Mouse (Mus musculus) liver, embryonic 12.5 days (tissue): ENCODE measurements at regions not wholly inside any gene's neighbourhood (a gene's known extent, or its start where the extent isn't known, plus 50 kb on each side); places are given as distances from the start of the nearest gene placed in this dataset.

Experiments used
- ATAC-seq: fragments of 200-750 bp; cut with Nextera tagmentation; 2 replicates; pipeline ENCODE4 v1.8.0; 2017; ENCODE audit warnings: moderate number of reproducible peaks, mild to moderate bottlenecking, moderate library complexity
- H3K27ac ChIP-seq: fragments of 300-500 bp; sonication (generic); 2 replicates; pipeline ENCODE4 v1.5.1; 2016; ENCODE audit warnings: mild to moderate bottlenecking
- H3K27me3 ChIP-seq: fragments of 300-500 bp; sonication (generic); replicated peaks from 2 replicates; pipeline ENCODE4 v1.6.1; 2016; ENCODE audit warnings: mild to moderate bottlenecking, moderate library complexity
- H3K36me3 ChIP-seq: fragments of 300-500 bp; sonication (generic); 2 replicates; pipeline ENCODE4 v1.6.1; 2016; ENCODE audit warnings: mild to moderate bottlenecking, moderate library complexity
- H3K4me1 ChIP-seq: fragments of 300-500 bp; sonication (generic); 2 replicates; pipeline ENCODE4 v1.6.1; 2016
- H3K4me2 ChIP-seq: fragments of 300-500 bp; sonication (generic); 2 replicates; pipeline ENCODE4 v1.6.1; 2016; ENCODE audit warnings: mild to moderate bottlenecking, moderate library complexity
- H3K4me3 ChIP-seq: fragments of 300-500 bp; sonication (generic); 2 replicates; pipeline ENCODE4 v1.5.1; 2016; ENCODE audit warnings: mild to moderate bottlenecking, moderate library complexity
- H3K9ac ChIP-seq: fragments of 300-500 bp; sonication (generic); 2 replicates; pipeline ENCODE4 v1.6.1; 2016; ENCODE audit warnings: mild to moderate bottlenecking, moderate library complexity
- H3K9me3 ChIP-seq: fragments of 300-500 bp; sonication (generic); replicated peaks from 2 replicates; pipeline ENCODE4 v1.6.1; 2016; ENCODE audit warnings: mild to moderate bottlenecking, moderate library complexity
- WGBS: fragments of 180-500 bp; shearing (Covaris S2); methylation state at CpG from one replicate; pipeline ENCODE4 v1.1.7; 2016; ENCODE audit not compliant: insufficient replicate concordance; 5-methylcytosine and 5-hydroxymethylcytosine counted together

GRCm38 (mm10) chr6:53233777-53234176 lies 53.3 kb upstream of the Creb5 start:
- H3K4me1 ChIP-seq: no peaks in the 10 kb centered on the region
- H3K9me3 ChIP-seq: no peaks in the 10 kb centered on the region
- WGBS: 56% methylated on average over 4 of the region's 4 CpGs
- H3K4me3 ChIP-seq: no peak overlapping the region
- H3K9ac ChIP-seq: no peak overlapping the region
- no peak overlapping the region for H3K27ac ChIP-seq
- ATAC-seq: no peak
- H3K36me3 ChIP-seq: no peaks in the 10 kb centered on the region
- H3K4me2 ChIP-seq: no peak overlapping the region
- 0 out of 2 replicates have a peak, but pooled peaks cover under 1% of the 10 kb centered on the region for H3K27me3 ChIP-seq

- Histone ChIP-seq H3K36me3 (no peaks in the 10 kb centered on the region), H3K9me3 (no peaks in the 10 kb centered on the region), H3K4me3 (no peak overlapping the region), H3K4me2 (no peak overlapping the region), H3K27ac (no peak overlapping the region), H3K27me3 (0 out of 2 replicates have a peak, but pooled peaks cover 3% of the 10 kb centered on the region), H3K4me1 (no peaks in the 10 kb centered on the region), H3K9ac (no peak overlapping the region)
- ATAC-seq: no peak
- 69% methylated on average over 5 of the region's 5 CpGs for WGBS
These were observed 54.5 kb upstream of the Creb5 start for GRCm38 (mm10) chr6:53232616-53233015.

- WGBS: 64% methylated on average over 6 of the region's 6 CpGs
- Histone ChIP-seq H3K27me3 (0 out of 2 replicates have a peak, but pooled peaks cover 3% of the 10 kb centered on the region), H3K9me3 (no peaks in the 10 kb centered on the region), H3K27ac (no peak overlapping the region), H3K4me1 (no peaks in the 10 kb centered on the region), H3K9ac (no peak overlapping the region), H3K4me2 (no peak overlapping the region), H3K36me3 (no peaks in the 10 kb centered on the region), H3K4me3 (no peak overlapping the region)
- no peak for ATAC-seq
These were observed 57.7 kb upstream of the Creb5 start for GRCm38 (mm10) chr6:53229350-53229749.

- no peak overlapping the region for H3K4me3 ChIP-seq
- no peaks in the 10 kb centered on the region for H3K4me1 ChIP-seq
- H3K36me3 ChIP-seq: no peaks in the 10 kb centered on the region
- no peak for ATAC-seq
- no peak overlapping the region for H3K9ac ChIP-seq
- 61% methylated on average over 8 of the region's 8 CpGs for WGBS
- no peak overlapping the region for H3K4me2 ChIP-seq
- no peak overlapping the region for H3K27ac ChIP-seq
- no peaks in the 10 kb centered on the region for H3K9me3 ChIP-seq
- no peaks in the 10 kb centered on the region for H3K27me3 ChIP-seq
These were observed 65.0 kb upstream of the Creb5 start for GRCm38 (mm10) chr6:53222104-53222503.

- H3K4me2 ChIP-seq: no peak overlapping the region
- 60% methylated on average over 4 of the region's 4 CpGs for WGBS
- H3K4me3 ChIP-seq: no peak overlapping the region
- no peaks in the 10 kb centered on the region for H3K36me3 ChIP-seq
- no peak overlapping the region for H3K27ac ChIP-seq
- ATAC-seq: no peak
- H3K27me3 ChIP-seq: no peaks in the 10 kb centered on the region
- H3K9ac ChIP-seq: no peak overlapping the region
- H3K4me1 ChIP-seq: no peaks in the 10 kb centered on the region
- no peaks in the 10 kb centered on the region for H3K9me3 ChIP-seq
These were observed 65.4 kb upstream of the Creb5 start for GRCm38 (mm10) chr6:53221668-53222005.

GRCm38 (mm10) chr6:53220784-53221667 lies 66.0 kb upstream of the Creb5 start:
- ATAC-seq: no peak
- H3K4me1 ChIP-seq: no peaks in the 10 kb centered on the region
- no peak overlapping the region for H3K27ac ChIP-seq
- H3K9ac ChIP-seq: no peak overlapping the region
- H3K4me2 ChIP-seq: no peak overlapping the region
- 72% methylated on average over 18 of the region's 18 CpGs for WGBS
- no peak overlapping the region for H3K4me3 ChIP-seq
- H3K27me3 ChIP-seq: no peaks in the 10 kb centered on the region
- no peaks in the 10 kb centered on the region for H3K9me3 ChIP-seq
- H3K36me3 ChIP-seq: no peaks in the 10 kb centered on the region

- ATAC-seq: no peak
- H3K27ac ChIP-seq: no peak overlapping the region
- no peaks in the 10 kb centered on the region for H3K27me3 ChIP-seq
- H3K4me1 ChIP-seq: no peaks in the 10 kb centered on the region
- H3K4me2 ChIP-seq: no peak overlapping the region
- no peak overlapping the region for H3K9ac ChIP-seq
- H3K4me3 ChIP-seq: no peak overlapping the region
- H3K9me3 ChIP-seq: no peaks in the 10 kb centered on the region
- 68% methylated on average over 10 of the region's 10 CpGs for WGBS
- no peaks in the 10 kb centered on the region for H3K36me3 ChIP-seq
These were observed 68.2 kb upstream of the Creb5 start for GRCm38 (mm10) chr6:53218871-53219286.

- no peak for ATAC-seq
- no peak overlapping the region for H3K4me3 ChIP-seq
- H3K36me3 ChIP-seq: no peaks in the 10 kb centered on the region
- no peak overlapping the region for H3K27ac ChIP-seq
- H3K9ac ChIP-seq: no peak overlapping the region
- no peak overlapping the region for H3K4me2 ChIP-seq
- H3K9me3 ChIP-seq: no peaks in the 10 kb centered on the region
- H3K4me1 ChIP-seq: no peaks in the 10 kb centered on the region
- H3K27me3 ChIP-seq: no peaks in the 10 kb centered on the region
- 58% methylated on average over 10 of the region's 10 CpGs for WGBS
These were observed 69.6 kb upstream of the Creb5 start for GRCm38 (mm10) chr6:53217234-53218015.

GRCm38 (mm10) chr6:53216715-53217114 lies 70.4 kb upstream of the Creb5 start:
- H3K27ac ChIP-seq: no peak overlapping the region
- H3K4me2 ChIP-seq: no peak overlapping the region
- no peak overlapping the region for H3K9ac ChIP-seq
- peaks cover 5% of the 10 kb centered on the region; the same call in 1 of the 2 replicates for H3K27me3 ChIP-seq
- H3K4me1 ChIP-seq: no peaks in the 10 kb centered on the region
- no peak overlapping the region for H3K4me3 ChIP-seq
- no peaks in the 10 kb centered on the region for H3K9me3 ChIP-seq
- ATAC-seq: no peak
- WGBS: 24% methylated on average over 2 of the region's 2 CpGs
- H3K36me3 ChIP-seq: no peaks in the 10 kb centered on the region

- Histone ChIP-seq H3K27ac (no peak overlapping the region), H3K27me3 (peaks cover 12% of the 10 kb centered on the region; the same call in 1 of the 2 replicates), H3K4me2 (no peak overlapping the region), H3K4me3 (no peak overlapping the region), H3K9me3 (no peaks in the 10 kb centered on the region), H3K4me1 (no peaks in the 10 kb centered on the region), H3K36me3 (no peaks in the 10 kb centered on the region), H3K9ac (no peak overlapping the region)
- no peak for ATAC-seq
- 73% methylated on average over 3 of the region's 3 CpGs for WGBS
These were observed 75.7 kb upstream of the Creb5 start for GRCm38 (mm10) chr6:53211420-53211819.

GRCm38 (mm10) chr6:53209398-53209797 lies 77.7 kb upstream of the Creb5 start:
- H3K4me2 ChIP-seq: no peak overlapping the region
- WGBS: 22% methylated on average over 6 of the region's 6 CpGs
- no peaks in the 10 kb centered on the region for H3K36me3 ChIP-seq
- H3K27me3 ChIP-seq: peaks cover 12% of the 10 kb centered on the region; the same call in 1 of the 2 replicates
- no peak overlapping the region for H3K4me3 ChIP-seq
- no peak overlapping the region for H3K27ac ChIP-seq
- no peak overlapping the region for H3K9ac ChIP-seq
- ATAC-seq: no peak
- H3K9me3 ChIP-seq: no peaks in the 10 kb centered on the region
- H3K4me1 ChIP-seq: no peaks in the 10 kb centered on the region

GRCm38 (mm10) chr6:53208474-53208873 lies 78.6 kb upstream of the Creb5 start:
- Histone ChIP-seq H3K27ac (no peak overlapping the region), H3K9ac (no peak overlapping the region), H3K4me2 (no peak overlapping the region), H3K36me3 (no peaks in the 10 kb centered on the region), H3K9me3 (no peaks in the 10 kb centered on the region), H3K27me3 (peaks cover 12% of the 10 kb centered on the region; the same call in 1 of the 2 replicates), H3K4me3 (no peak overlapping the region), H3K4me1 (no peaks in the 10 kb centered on the region)
- WGBS: 61% methylated on average over 3 of the region's 3 CpGs
- ATAC-seq: no peak
